Mouse (Mus musculus): Measurements from ENCODE around the gene 4933424G06Rik. TPM values are rescaled to one million over a fixed set of nuclear protein-coding genes. Genes with fewer than 3 reads are reported as not detected.
"Not testable (repeated sequence)": the region's sequence is repeated elsewhere in the genome, so short reads cannot be mapped to it uniquely, and the experiment has no call there.

Gene 4933424G06Rik
- under 1 TPM; 0.36 to 0.60 TPM for total RNA-seq (2021)
- long read RNA-seq, experiment 1, partial matches to known transcripts: 0 of 2 reads
- long read RNA-seq, experiment 1, other reads (novel, unspliced or antisense): 2 of 2 reads
- long read RNA-seq, experiment 2: 0 reads

- peak; percentile 95 to 99 for DNase-seq (ENCODE audit: low spot score in 2 of 2)
Observed at GRCm38 (mm10) chr1:36709854-36710280, at the start of gene 4933424G06Rik. 4933424G06Rik (plus strand) TSS chr1:36710149.

GRCm38 (mm10) chr1:36664457-36664856 is 45.5 kb upstream of the 4933424G06Rik start:
- peak in 1 of 2 experiments; percentile 17 for DNase-seq (ENCODE audit: low spot score in 2 of 2)

GRCm38 (mm10) chr1:36665165-36665723 is 44.7 kb upstream of the 4933424G06Rik start:
- no peak for DNase-seq (ENCODE audit: low spot score in 2 of 2)

GRCm38 (mm10) chr1:36665934-36666333 is 44.0 kb upstream of the 4933424G06Rik start:
- no peak for DNase-seq (ENCODE audit: low spot score in 2 of 2)

GRCm38 (mm10) chr1:36668007-36668406 is 41.9 kb upstream of the 4933424G06Rik start:
- DNase-seq (ENCODE audit: low spot score in 2 of 2): not testable (repeated sequence)

- no peak for DNase-seq (ENCODE audit: low spot score in 2 of 2)
Observed at GRCm38 (mm10) chr1:36670256-36670655, 39.7 kb upstream of the 4933424G06Rik start.

GRCm38 (mm10) chr1:36671260-36671659 is 38.7 kb upstream of the 4933424G06Rik start:
- DNase-seq (ENCODE audit: low spot score in 2 of 2): no peak

- peak in 1 of 2 experiments; percentile 17 for DNase-seq (ENCODE audit: low spot score in 2 of 2)
Observed at GRCm38 (mm10) chr1:36672648-36673350, 37.1 kb upstream of the 4933424G06Rik start.

GRCm38 (mm10) chr1:36674936-36675335 is 35.0 kb upstream of the 4933424G06Rik start:
- no peak for DNase-seq (ENCODE audit: low spot score in 2 of 2)

GRCm38 (mm10) chr1:36680893-36681292 is 29.1 kb upstream of the 4933424G06Rik start:
- DNase-seq (ENCODE audit: low spot score in 2 of 2): no peak

GRCm38 (mm10) chr1:36682620-36683355 is 27.2 kb upstream of the 4933424G06Rik start, which contains the start of gene Fam178b:
Fam178b (minus strand) TSS chr1:36683183.
- DNase-seq (ENCODE audit: low spot score in 2 of 2): no peak

- peak; percentile 70 to 89 for DNase-seq (ENCODE audit: low spot score in 2 of 2)
Observed at GRCm38 (mm10) chr1:36683810-36684467, 26.0 kb upstream of the 4933424G06Rik start.

GRCm38 (mm10) chr1:36690671-36691235 is 19.2 kb upstream of the 4933424G06Rik start:
- DNase-seq (ENCODE audit: low spot score in 2 of 2): no peak

GRCm38 (mm10) chr1:36691271-36692155 is 18.4 kb upstream of the 4933424G06Rik start, which contains the start of gene Cox5b:
Cox5b (plus strand) TSS chr1:36691449.
- peak; percentile 92 to 97 for DNase-seq (ENCODE audit: low spot score in 2 of 2)

GRCm38 (mm10) chr1:36694871-36695270 is 15.1 kb upstream of the 4933424G06Rik start:
- DNase-seq (ENCODE audit: low spot score in 2 of 2): no peak

- DNase-seq (ENCODE audit: low spot score in 2 of 2): no peak
Observed at GRCm38 (mm10) chr1:36696411-36696810, 13.5 kb upstream of the 4933424G06Rik start.

- no peak for DNase-seq (ENCODE audit: low spot score in 2 of 2)
Observed at GRCm38 (mm10) chr1:36697030-36697429, 12.9 kb upstream of the 4933424G06Rik start.

GRCm38 (mm10) chr1:36707166-36707565 is 2.8 kb upstream of the 4933424G06Rik start:
- DNase-seq (ENCODE audit: low spot score in 2 of 2): no peak

GRCm38 (mm10) chr1:36707797-36708196 is 2.2 kb upstream of the 4933424G06Rik start:
- DNase-seq (ENCODE audit: low spot score in 2 of 2): no peak

- no peak for DNase-seq (ENCODE audit: low spot score in 2 of 2)
Observed at GRCm38 (mm10) chr1:36708626-36709025, 1.3 kb upstream of the 4933424G06Rik start.
